Mouse (Mus musculus): ENCODE data around the gene Fsd1l. TPM values are rescaled to one million over a fixed set of nuclear protein-coding genes. Genes with fewer than 3 reads are reported as not detected.

Fsd1l gene
- 9.4 and 10.0 TPM in 2 replicates for polyA plus RNA-seq (2015; fragmentation: Nextera tagmentation; extraction: Ambion mirVana)

DNA sequence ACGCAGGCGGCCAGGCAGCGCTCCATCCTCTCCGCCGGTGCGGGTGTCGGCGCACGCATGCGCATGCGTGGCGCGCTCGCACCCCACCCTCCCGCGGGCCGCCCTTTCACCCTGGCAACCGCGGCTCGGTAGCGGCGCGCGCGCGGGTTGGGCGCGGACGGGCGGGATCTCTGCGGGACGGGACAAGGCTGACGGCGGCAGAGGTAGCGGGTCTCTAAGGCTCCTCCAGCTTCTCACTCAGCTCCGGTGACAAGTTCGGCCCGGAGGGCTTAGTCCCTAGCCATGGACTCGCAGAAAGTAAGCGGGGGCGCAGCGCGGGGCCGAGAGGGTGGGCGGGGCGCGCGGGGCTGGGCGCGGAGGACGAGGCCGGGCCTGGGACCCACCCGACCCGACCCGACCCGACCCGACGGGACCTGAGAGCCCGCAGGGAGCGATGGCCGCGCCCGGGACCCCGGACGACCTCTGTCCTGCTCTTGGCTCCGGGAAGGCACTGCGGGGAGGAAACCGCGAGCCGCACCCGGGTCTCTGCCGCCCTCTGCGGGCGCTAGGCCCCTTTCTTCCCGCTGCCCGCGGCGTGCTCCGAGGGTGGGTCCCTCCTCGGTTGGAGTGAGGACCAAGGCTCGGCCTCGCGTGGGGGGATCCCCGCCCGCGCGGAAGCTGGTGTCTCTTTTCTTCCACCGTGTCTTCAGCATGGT lies at the start of gene Fsd1l:
Fsd1l (plus strand) TSS at position 156 of the 695 bp plus-strand sequence.
- H3K4me1 ChIP-seq (ENCODE audit: control insufficient read depth, insufficient read depth, low read length), result peaks cover 2% of the 10 kb centered on the region
- peak within 1 kb of the TSS; percentile 86 for H3K9ac ChIP-seq (ENCODE audit: low read length)
- H3K27ac ChIP-seq (ENCODE audit: low read length), result peak within 1 kb of the TSS; percentile 55
- WGBS, result under 1% methylated on average over 79 of the region's 88 CpGs
- H3K4me2 ChIP-seq (ENCODE audit: low read depth, low read length), result peak within 1 kb of the TSS; percentile 83
- no peaks in the 10 kb centered on the region for H3K36me3 ChIP-seq (ENCODE audit: control insufficient read depth, insufficient read depth)
- H3K27me3 ChIP-seq (ENCODE audit: control insufficient read depth, insufficient read depth, low read length), result no peaks in the 10 kb centered on the region
- H3K4me3 ChIP-seq (ENCODE audit: low read length), result peak within 1 kb of the TSS; percentile 87
- no peaks in the 10 kb centered on the region for H3K9me3 ChIP-seq (replicated peaks; ENCODE audit: control insufficient read depth, low read length)
- peak; percentile 79 for ATAC-seq (replicated peaks; ENCODE audit: extremely low read depth, insufficient read depth, low FRiP score)

DNA sequence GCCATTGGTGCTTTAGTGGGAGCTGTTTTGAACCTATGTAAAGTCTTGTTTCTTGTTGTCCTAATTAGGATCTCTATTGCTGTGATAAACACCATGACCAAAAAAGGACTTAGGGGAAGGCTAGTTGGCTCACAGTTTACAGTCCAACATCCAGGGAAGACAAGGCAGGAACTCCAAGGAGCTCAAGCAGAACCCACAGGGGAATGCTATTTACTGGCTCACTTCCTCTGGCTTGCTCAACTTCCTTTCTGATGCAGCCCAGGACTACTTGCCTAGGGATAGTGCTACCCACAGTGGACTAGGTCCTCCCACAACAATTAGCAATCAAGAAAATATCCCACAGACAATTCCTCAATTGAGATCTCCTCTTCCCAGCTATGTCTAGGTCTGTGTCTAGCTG lies 43.6 kb upstream of the Fsd1l start:
- Histone ChIP-seq H3K9ac (ENCODE audit: low read length) (no peak overlapping the region), H3K9me3 (replicated peaks; ENCODE audit: control insufficient read depth, low read length) (no peaks in the 10 kb centered on the region), H3K4me1 (ENCODE audit: control insufficient read depth, insufficient read depth, low read length) (0 out of 2 replicates have a peak, but pooled peaks cover 3% of the 10 kb centered on the region), H3K27ac (ENCODE audit: low read length) (no peak overlapping the region), H3K36me3 (ENCODE audit: control insufficient read depth, insufficient read depth) (no peaks in the 10 kb centered on the region), H3K4me3 (ENCODE audit: low read length) (no peak overlapping the region), H3K27me3 (ENCODE audit: control insufficient read depth, insufficient read depth, low read length) (no peaks in the 10 kb centered on the region), H3K4me2 (ENCODE audit: low read depth, low read length) (no peak overlapping the region)
- ATAC-seq (replicated peaks; ENCODE audit: extremely low read depth, insufficient read depth, low FRiP score), result no peak

DNA sequence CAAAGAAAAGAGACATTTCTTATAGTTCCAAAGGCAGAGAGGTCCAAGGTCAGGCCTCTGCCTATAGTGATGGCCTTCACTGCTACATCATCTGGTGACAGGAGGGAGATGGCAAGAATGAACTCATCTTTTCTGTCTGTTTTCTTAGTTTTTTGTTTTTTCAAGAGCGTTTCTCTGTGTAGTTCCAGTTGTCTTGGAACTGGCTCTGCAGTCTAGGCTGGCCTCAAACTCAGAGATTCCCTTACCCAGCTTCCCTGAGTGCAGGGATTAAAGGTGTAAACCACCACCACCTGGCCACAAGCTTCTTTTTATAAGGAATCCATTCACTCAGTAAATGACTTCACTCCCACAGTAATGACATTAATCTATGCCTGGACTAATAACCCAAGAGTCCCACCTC lies 42.3 kb upstream of the Fsd1l start:
- no peaks in the 10 kb centered on the region for H3K27me3 ChIP-seq (ENCODE audit: control insufficient read depth, insufficient read depth, low read length)
- H3K9me3 ChIP-seq (replicated peaks; ENCODE audit: control insufficient read depth, low read length), result no peaks in the 10 kb centered on the region
- peaks cover 5% of the 10 kb centered on the region; the same call in 1 of the 2 replicates for H3K4me1 ChIP-seq (ENCODE audit: control insufficient read depth, insufficient read depth, low read length)
- no peak overlapping the region for H3K4me3 ChIP-seq (ENCODE audit: low read length)
- no peak overlapping the region for H3K9ac ChIP-seq (ENCODE audit: low read length)
- WGBS, result 73% methylated on average over 1 of the region's 1 CpGs
- no peak overlapping the region for H3K4me2 ChIP-seq (ENCODE audit: low read depth, low read length)
- H3K27ac ChIP-seq (ENCODE audit: low read length), result no peak overlapping the region
- no peaks in the 10 kb centered on the region for H3K36me3 ChIP-seq (ENCODE audit: control insufficient read depth, insufficient read depth)
- no peak for ATAC-seq (replicated peaks; ENCODE audit: extremely low read depth, insufficient read depth, low FRiP score)

DNA sequence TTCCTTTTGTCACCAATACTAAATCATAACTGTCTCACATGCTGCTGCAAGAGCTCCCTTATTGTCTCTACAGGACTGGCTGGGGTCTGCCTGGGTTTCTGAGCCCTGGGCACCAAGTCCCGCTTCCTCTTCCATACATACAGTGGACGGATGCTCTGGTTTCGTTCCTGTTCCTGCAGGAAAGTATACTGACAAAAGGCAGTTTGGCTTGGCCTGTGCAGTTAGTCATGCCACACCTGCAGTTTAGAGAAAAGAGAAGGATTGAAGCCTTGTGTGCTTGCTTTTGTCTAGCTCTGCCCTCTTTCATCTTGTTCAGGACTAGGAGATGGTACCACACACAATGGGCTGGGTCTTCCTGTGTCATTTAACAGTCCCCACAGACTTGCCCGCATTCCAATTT lies 41.8 kb upstream of the Fsd1l start:
- H3K36me3 ChIP-seq (ENCODE audit: control insufficient read depth, insufficient read depth), result no peaks in the 10 kb centered on the region
- no peak overlapping the region for H3K4me3 ChIP-seq (ENCODE audit: low read length)
- H3K4me2 ChIP-seq (ENCODE audit: low read depth, low read length), result no peak overlapping the region
- WGBS, result 82% methylated on average over 4 of the region's 4 CpGs
- no peak for ATAC-seq (replicated peaks; ENCODE audit: extremely low read depth, insufficient read depth, low FRiP score)
- H3K27ac ChIP-seq (ENCODE audit: low read length), result no peak overlapping the region
- H3K4me1 ChIP-seq (ENCODE audit: control insufficient read depth, insufficient read depth, low read length), result peaks cover 7% of the 10 kb centered on the region; the same call in 1 of the 2 replicates
- no peaks in the 10 kb centered on the region for H3K27me3 ChIP-seq (ENCODE audit: control insufficient read depth, insufficient read depth, low read length)
- H3K9me3 ChIP-seq (replicated peaks; ENCODE audit: control insufficient read depth, low read length), result no peaks in the 10 kb centered on the region
- H3K9ac ChIP-seq (ENCODE audit: low read length), result no peak overlapping the region

- Histone ChIP-seq H3K9me3 (replicated peaks; ENCODE audit: control insufficient read depth, low read length) (no peaks in the 10 kb centered on the region), H3K4me2 (ENCODE audit: low read depth, low read length) (no peak overlapping the region), H3K36me3 (ENCODE audit: control insufficient read depth, insufficient read depth) (no peaks in the 10 kb centered on the region), H3K9ac (ENCODE audit: low read length) (no peak overlapping the region), H3K27ac (ENCODE audit: low read length) (no peak overlapping the region), H3K27me3 (ENCODE audit: control insufficient read depth, insufficient read depth, low read length) (no peaks in the 10 kb centered on the region), H3K4me3 (ENCODE audit: low read length) (no peak overlapping the region), H3K4me1 (ENCODE audit: control insufficient read depth, insufficient read depth, low read length) (peaks cover 7% of the 10 kb centered on the region; the same call in 1 of the 2 replicates)
- ATAC-seq (replicated peaks; ENCODE audit: extremely low read depth, insufficient read depth, low FRiP score), result no peak
- 44% methylated on average over 4 of the region's 4 CpGs for WGBS
Measured at GRCm38 (mm10) chr4:53590163-53590562, 41.1 kb upstream of the Fsd1l start.

DNA sequence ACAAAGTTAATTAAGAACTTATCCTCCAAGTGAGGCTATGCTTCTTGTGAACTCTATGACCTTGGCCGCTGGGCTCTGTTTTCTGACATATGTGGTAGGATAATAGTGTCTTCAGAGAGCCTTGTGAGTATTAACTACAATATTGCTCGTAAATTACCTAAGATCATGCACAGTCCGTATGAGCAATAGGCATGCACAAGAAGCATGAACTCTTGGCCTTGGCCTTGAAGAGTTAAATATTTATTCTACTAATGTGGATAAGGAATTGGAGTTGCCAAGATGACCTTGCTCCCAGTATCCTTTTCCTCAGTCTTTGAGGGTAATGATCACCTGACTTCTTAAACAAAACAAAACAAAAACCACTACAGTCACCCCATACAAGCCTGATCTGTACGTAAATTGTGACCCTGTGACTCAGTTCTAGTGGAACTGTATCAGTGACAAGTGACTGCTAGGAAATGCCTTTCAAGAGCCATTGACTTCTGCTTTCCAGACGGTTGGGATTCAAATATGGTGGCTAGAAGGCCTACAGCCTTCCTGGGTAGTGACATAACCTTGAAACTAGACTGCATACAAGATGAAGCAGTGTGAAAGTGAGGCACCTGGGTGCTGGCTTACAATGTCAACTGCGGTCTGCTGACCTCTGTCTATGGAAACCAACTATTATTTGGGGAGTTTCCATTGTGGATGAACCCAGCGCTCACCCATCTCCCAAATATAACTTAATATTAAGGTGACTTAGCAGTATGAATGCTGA lies 40.4 kb upstream of the Fsd1l start:
- Histone ChIP-seq H3K4me3 (ENCODE audit: low read length) (no peak overlapping the region), H3K9me3 (replicated peaks; ENCODE audit: control insufficient read depth, low read length) (no peaks in the 10 kb centered on the region), H3K4me2 (ENCODE audit: low read depth, low read length) (no peak overlapping the region), H3K9ac (ENCODE audit: low read length) (no peak overlapping the region), H3K36me3 (ENCODE audit: control insufficient read depth, insufficient read depth) (no peaks in the 10 kb centered on the region), H3K27me3 (ENCODE audit: control insufficient read depth, insufficient read depth, low read length) (no peaks in the 10 kb centered on the region), H3K27ac (ENCODE audit: low read length) (no peak overlapping the region; the same call in 1 of the 2 replicates), H3K4me1 (ENCODE audit: control insufficient read depth, insufficient read depth, low read length) (peaks cover 7% of the 10 kb centered on the region; the same call in 1 of the 2 replicates)
- no peak for ATAC-seq (replicated peaks; ENCODE audit: extremely low read depth, insufficient read depth, low FRiP score)
- 74% methylated on average over 7 of the region's 7 CpGs for WGBS

DNA sequence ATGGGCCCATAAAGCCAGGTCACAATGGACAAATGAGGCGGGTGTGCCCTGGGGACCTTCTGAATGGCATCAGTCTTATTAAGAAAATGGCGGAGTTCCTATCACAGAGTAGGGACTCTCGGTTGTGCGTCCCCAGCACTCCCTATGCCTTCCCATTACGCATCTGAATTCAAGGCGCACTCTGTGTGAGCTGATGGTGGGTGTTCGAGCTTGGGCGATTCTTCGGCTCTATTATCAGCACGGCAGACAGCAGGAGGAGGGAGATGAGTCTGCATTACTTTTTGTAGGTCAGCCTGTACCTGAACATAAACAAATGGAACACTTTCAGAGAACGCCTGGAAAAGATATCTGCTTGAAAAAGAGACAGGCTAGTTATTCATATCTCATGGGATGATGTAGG lies 39.7 kb upstream of the Fsd1l start:
- no peaks in the 10 kb centered on the region for H3K27me3 ChIP-seq (ENCODE audit: control insufficient read depth, insufficient read depth, low read length)
- H3K36me3 ChIP-seq (ENCODE audit: control insufficient read depth, insufficient read depth), result no peaks in the 10 kb centered on the region
- peaks cover 7% of the 10 kb centered on the region; the same call in 1 of the 2 replicates for H3K4me1 ChIP-seq (ENCODE audit: control insufficient read depth, insufficient read depth, low read length)
- H3K4me3 ChIP-seq (ENCODE audit: low read length), result no peak overlapping the region
- H3K9ac ChIP-seq (ENCODE audit: low read length), result no peak overlapping the region
- no peaks in the 10 kb centered on the region for H3K9me3 ChIP-seq (replicated peaks; ENCODE audit: control insufficient read depth, low read length)
- no peak overlapping the region for H3K4me2 ChIP-seq (ENCODE audit: low read depth, low read length)
- WGBS, result 83% methylated on average over 11 of the region's 11 CpGs
- no peak for ATAC-seq (replicated peaks; ENCODE audit: extremely low read depth, insufficient read depth, low FRiP score)
- H3K27ac ChIP-seq (ENCODE audit: low read length), result peak overlapping the region; percentile 51

GRCm38 (mm10) chr4:53591941-53592340 lies 39.3 kb upstream of the Fsd1l start:
- WGBS, result 57% methylated on average over 8 of the region's 8 CpGs
- peak; percentile 59 for ATAC-seq (replicated peaks; ENCODE audit: extremely low read depth, insufficient read depth, low FRiP score)
- H3K9me3 ChIP-seq (replicated peaks; ENCODE audit: control insufficient read depth, low read length), result no peaks in the 10 kb centered on the region
- peak overlapping the region; percentile 40 for H3K27ac ChIP-seq (ENCODE audit: low read length)
- H3K4me1 ChIP-seq (ENCODE audit: control insufficient read depth, insufficient read depth, low read length), result peaks cover 7% of the 10 kb centered on the region; the same call in 1 of the 2 replicates
- no peaks in the 10 kb centered on the region for H3K27me3 ChIP-seq (ENCODE audit: control insufficient read depth, insufficient read depth, low read length)
- no peak overlapping the region for H3K9ac ChIP-seq (ENCODE audit: low read length)
- no peak overlapping the region for H3K4me3 ChIP-seq (ENCODE audit: low read length)
- H3K4me2 ChIP-seq (ENCODE audit: low read depth, low read length), result no peak overlapping the region
- H3K36me3 ChIP-seq (ENCODE audit: control insufficient read depth, insufficient read depth), result no peaks in the 10 kb centered on the region

DNA sequence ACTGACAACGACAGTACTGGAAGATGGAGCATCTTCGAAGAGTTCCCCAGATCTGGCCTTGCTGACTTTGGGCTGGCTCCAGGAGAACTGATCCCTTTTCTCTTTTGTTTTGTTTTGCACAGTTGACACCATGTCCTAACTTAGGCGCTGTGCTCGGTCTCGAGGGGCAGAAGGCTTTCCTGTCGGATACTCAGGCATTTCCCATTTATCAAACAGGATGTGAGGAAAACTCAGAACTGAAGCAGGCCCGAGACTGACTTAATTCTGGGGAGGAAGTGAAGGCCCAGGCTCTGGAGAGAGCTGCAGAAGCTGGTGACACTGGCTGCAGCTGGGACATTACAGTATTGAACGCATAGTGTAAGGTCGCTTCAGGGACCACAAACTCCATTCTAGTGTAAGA lies 38.9 kb upstream of the Fsd1l start:
- Histone ChIP-seq H3K9ac (ENCODE audit: low read length) (no peak overlapping the region), H3K27me3 (ENCODE audit: control insufficient read depth, insufficient read depth, low read length) (no peaks in the 10 kb centered on the region), H3K4me3 (ENCODE audit: low read length) (no peak overlapping the region), H3K4me2 (ENCODE audit: low read depth, low read length) (no peak overlapping the region), H3K9me3 (replicated peaks; ENCODE audit: control insufficient read depth, low read length) (no peaks in the 10 kb centered on the region), H3K36me3 (ENCODE audit: control insufficient read depth, insufficient read depth) (no peaks in the 10 kb centered on the region), H3K4me1 (ENCODE audit: control insufficient read depth, insufficient read depth, low read length) (peaks cover 7% of the 10 kb centered on the region; the same call in 1 of the 2 replicates), H3K27ac (ENCODE audit: low read length) (peak overlapping the region; percentile 68)
- WGBS, result 48% methylated on average over 9 of the region's 9 CpGs
- peak; percentile 85 for ATAC-seq (replicated peaks; ENCODE audit: extremely low read depth, insufficient read depth, low FRiP score)

Measured in heart, embryonic 16.5 days (tissue).